Mouse (Mus musculus) CH12.LX (cell line): ENCODE data around the gene Tmem204. TPM values are rescaled to one million over a fixed set of nuclear protein-coding genes. Genes with fewer than 3 reads are reported as not detected.

Experiments used
- DNase-seq: peaks from one replicate; pipeline ENCODE4 v3.0.0-alpha.2; 2013; ENCODE audit errors: extremely low read depth
- H3K27ac ChIP-seq: 2 replicates; pipeline ENCODE4 v1.5.1; 2012; ENCODE audit warnings: low read depth, mild to moderate bottlenecking, control low read depth, moderate library complexity; ENCODE audit not compliant: insufficient read depth
- H3K27me3 ChIP-seq: replicated peaks from 2 replicates; pipeline ENCODE3; 2012; ENCODE audit warnings: inconsistent platforms
- H3K36me3 ChIP-seq, 2 experiments: replicated peaks in 1 of 2; 2 replicates each; pipeline versions ENCODE3 to v1.6.1; 2012; ENCODE audit warnings: inconsistent platforms in 1 of 2, low read length in 1 of 2, mild to moderate bottlenecking in 1 of 2, mixed read lengths in 1 of 2, moderate library complexity in 1 of 2; ENCODE audit not compliant: control insufficient read depth in 1 of 2, insufficient read depth in 1 of 2
- H3K4me1 ChIP-seq, 2 experiments: 2 replicates each; pipeline ENCODE4 v1.6.1; 2012; ENCODE audit warnings: inconsistent platforms in 1 of 2, moderate library complexity in 1 of 2; ENCODE audit not compliant: insufficient read depth in 2 of 2, control insufficient read depth in 1 of 2
- H3K4me2 ChIP-seq: 2 replicates; pipeline ENCODE4 v1.6.1; 2012; ENCODE audit warnings: low read depth, mild to moderate bottlenecking, control low read depth; ENCODE audit not compliant: poor library complexity, insufficient read depth, severe bottlenecking
- H3K4me3 ChIP-seq, 3 experiments: fragments of 150-350 bp in 1 of 3; sonication (generic) in 1 of 3; replicated peaks in 1 of 3; 2 replicates each; pipeline versions ENCODE3 to v1.5.1; 2011 to 2012; ENCODE audit warnings: low read depth in 2 of 3, low read length in 2 of 3, mild to moderate bottlenecking in 2 of 3, moderate library complexity in 2 of 3, control low read depth in 1 of 3, improper control_type of control experiment in 1 of 3, inconsistent platforms in 1 of 3, mixed read lengths in 1 of 3; ENCODE audit not compliant: poor library complexity in 1 of 3
- H3K79me2 ChIP-seq: replicated peaks from 2 replicates; pipeline ENCODE4 v1.6.1; 2012; ENCODE audit warnings: mild to moderate bottlenecking, moderate library complexity; ENCODE audit not compliant: control insufficient read depth, poor library complexity, insufficient read depth, severe bottlenecking; ENCODE audit errors: extremely low read depth
- H3K9ac ChIP-seq: 2 replicates; pipeline ENCODE4 v1.6.1; 2012; ENCODE audit warnings: low read depth, mild to moderate bottlenecking, control low read depth, moderate library complexity; ENCODE audit not compliant: insufficient read depth
- H3K9me3 ChIP-seq: replicated peaks from 2 replicates; pipeline ENCODE3; 2012; ENCODE audit warnings: low read length, inconsistent platforms, mixed read lengths
- BHLHE40 ChIP-seq: IDR thresholded peaks from 2 replicates; pipeline ENCODE4 v1.6.1; 2011; ENCODE audit warnings: mild to moderate bottlenecking, low read depth, low read length, improper control_type of control experiment
- CHD1 ChIP-seq: IDR thresholded peaks from 2 replicates; pipeline ENCODE4 v1.6.1; 2012; ENCODE audit warnings: low read depth, low read length, improper control_type of control experiment, inconsistent platforms
- E2F4 ChIP-seq: IDR thresholded peaks from 2 replicates; pipeline ENCODE4 v1.6.1; 2011; ENCODE audit warnings: low read depth, low read length, improper control_type of control experiment; ENCODE audit not compliant: insufficient replicate concordance
- ELF1 ChIP-seq: IDR thresholded peaks from 2 replicates; pipeline ENCODE4 v1.6.1; 2014; ENCODE audit warnings: low read depth, mild to moderate bottlenecking, inconsistent platforms, low read length, improper control_type of control experiment
- ETS1 ChIP-seq: conservative IDR thresholded peaks from 2 replicates; pipeline ENCODE4 v1.6.1; 2012; ENCODE audit warnings: low read depth, mild to moderate bottlenecking, inconsistent platforms, low read length, improper control_type of control experiment, moderate library complexity
- HCFC1 ChIP-seq: IDR thresholded peaks from 2 replicates; pipeline ENCODE4 v1.6.1; 2012; ENCODE audit warnings: low read depth, mild to moderate bottlenecking, inconsistent platforms, low read length, improper control_type of control experiment
- IRF4 ChIP-seq: IDR thresholded peaks from 2 replicates; pipeline ENCODE4 v1.6.1; 2014; ENCODE audit warnings: low read depth, mild to moderate bottlenecking, inconsistent platforms, low read length, improper control_type of control experiment
- KAT2A ChIP-seq: IDR thresholded peaks from 2 replicates; pipeline ENCODE4 v1.6.1; 2012; ENCODE audit warnings: low read length, improper control_type of control experiment, inconsistent platforms; ENCODE audit not compliant: insufficient replicate concordance
- MAX ChIP-seq: IDR thresholded peaks from 2 replicates; pipeline ENCODE4 v1.6.1; 2011; ENCODE audit warnings: low read length, improper control_type of control experiment
- MAZ ChIP-seq: IDR thresholded peaks from 2 replicates; pipeline ENCODE4 v1.6.1; 2012; ENCODE audit warnings: low read depth, mild to moderate bottlenecking, inconsistent platforms, low read length, improper control_type of control experiment, moderate library complexity
- MYC ChIP-seq: IDR thresholded peaks from 2 replicates; pipeline ENCODE4 v1.6.1; 2011; ENCODE audit warnings: low read depth, mild to moderate bottlenecking, improper control_type of control experiment, low read length
- NELFE ChIP-seq: IDR thresholded peaks from 2 replicates; pipeline ENCODE4 v1.6.1; 2011; ENCODE audit warnings: low read depth, low read length, improper control_type of control experiment
- NRF1 ChIP-seq: IDR thresholded peaks from 2 replicates; pipeline ENCODE4 v1.6.1; 2014; ENCODE audit warnings: low read depth, mild to moderate bottlenecking, inconsistent platforms, low read length, improper control_type of control experiment, moderate library complexity
- PAX5 ChIP-seq: IDR thresholded peaks from 2 replicates; pipeline ENCODE4 v1.6.1; 2012; ENCODE audit warnings: low read length, inconsistent platforms, mixed read lengths
- POLR2A ChIP-seq: IDR thresholded peaks from 2 replicates; pipeline ENCODE4 v1.6.1; 2011; ENCODE audit warnings: low read depth, mild to moderate bottlenecking, improper control_type of control experiment, low read length
- POLR2AphosphoS2 ChIP-seq: IDR thresholded peaks from 2 replicates; pipeline ENCODE4 v1.6.1; 2011; ENCODE audit warnings: low read depth, low read length, improper control_type of control experiment
- RAD21 ChIP-seq: IDR thresholded peaks from 2 replicates; pipeline ENCODE4 v1.6.1; 2011; ENCODE audit warnings: low read depth, mild to moderate bottlenecking, low read length, improper control_type of control experiment, moderate library complexity
- RCOR1 ChIP-seq: conservative IDR thresholded peaks from 2 replicates; pipeline ENCODE4 v1.6.1; 2012; ENCODE audit warnings: low read depth, mild to moderate bottlenecking, inconsistent platforms, low read length, improper control_type of control experiment
- SMC3 ChIP-seq: IDR thresholded peaks from 2 replicates; pipeline ENCODE4 v1.6.1; 2011; ENCODE audit warnings: low read depth, low read length, improper control_type of control experiment
- UBTF ChIP-seq: IDR thresholded peaks from 2 replicates; pipeline ENCODE4 v1.6.1; 2012; ENCODE audit warnings: low read depth, mild to moderate bottlenecking, inconsistent platforms, low read length, improper control_type of control experiment, moderate library complexity
- USF1 ChIP-seq: IDR thresholded peaks from 2 replicates; pipeline ENCODE4 v1.6.1; 2014; ENCODE audit warnings: low read depth, mild to moderate bottlenecking, inconsistent platforms, low read length, improper control_type of control experiment
- USF2 ChIP-seq: conservative IDR thresholded peaks from 2 replicates; pipeline ENCODE4 v1.6.1; 2011; ENCODE audit warnings: low read depth, low read length, improper control_type of control experiment
- ZC3H11A ChIP-seq: IDR thresholded peaks from 2 replicates; pipeline ENCODE4 v1.6.1; 2012; ENCODE audit warnings: low read depth, mild to moderate bottlenecking, inconsistent platforms, low read length, improper control_type of control experiment
- ZKSCAN1 ChIP-seq: IDR thresholded peaks from 2 replicates; pipeline ENCODE4 v1.6.1; 2012; ENCODE audit warnings: low read depth, inconsistent platforms, low read length, improper control_type of control experiment, borderline replicate concordance
- dilution Hi-C: fragments of 300-500 bp; cut with MboI; formaldehyde crosslinking; loops from 2 replicates; pipeline ENCODE4 v1.14.3; 2020; ENCODE audit warnings: low sequenced_read_pairs; ENCODE audit not compliant: extremely low pct_unique_long_range_greater_than_20kb, extremely low pct_ligation_motif_present
- in situ Hi-C: fragments of 300-500 bp; cut with MboI; formaldehyde crosslinking; loops from 3 replicates; pipeline ENCODE4 v1.14.3; 2019; ENCODE audit warnings: low sequenced_read_pairs, low pct_ligation_motif_present, low pct_unique_long_range_greater_than_20kb, mixed read lengths
- polyA plus RNA-seq: library from polyadenylated mRNA; unstranded; fragments of >175 nt; gene quantifications from 2 replicates; pipeline ENCODE4 v1.2.1, GENCODE M21; 2012; ENCODE audit warnings: low read depth; ENCODE audit not compliant: insufficient read length
- total RNA-seq, 2 experiments: library from RNA; depleted of rRNA; stranded (reverse); fragments of 300-350 nt in 1 of 2; fragments of >200 nt in 1 of 2; gene quantifications; 2 replicates each; pipeline ENCODE4 v1.2.3; 2012 to 2014

Gene Tmem204
- total and polyA plus RNA-seq, 3 experiments = 1.9 TPM; not detected in 2

DNA sequence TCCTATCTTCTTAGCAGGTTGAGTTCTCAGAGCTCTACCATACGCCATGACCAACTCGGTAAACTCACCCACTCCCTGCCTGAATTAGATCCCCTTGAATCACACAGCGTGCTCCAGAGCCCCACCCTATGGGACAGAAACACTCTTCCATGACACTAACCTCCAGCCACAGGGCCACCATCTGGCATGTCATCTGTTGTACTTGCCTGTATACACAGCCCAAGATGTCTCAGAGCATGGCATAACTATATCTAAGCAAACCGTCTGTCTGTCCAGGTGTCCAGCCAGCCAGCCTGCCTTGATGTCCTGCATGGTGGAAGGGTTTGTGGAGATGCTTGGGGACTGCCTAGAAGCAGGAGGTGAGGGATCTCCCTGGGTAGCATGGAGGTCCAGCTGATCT is 6.5 kb downstream of the Tmem204 start:
- dilution Hi-C loops (no loop called here), in situ Hi-C loops (no loop called here)
- no peak overlapping the region for H3K9ac ChIP-seq
- H3K27me3 ChIP-seq = no peaks in the 10 kb centered on the region
- H3K9me3 ChIP-seq = no peaks in the 10 kb centered on the region
- no peak overlapping the region for H3K4me3 ChIP-seq
- peaks cover 15 to 89% of the 10 kb centered on the region in 2 experiments for H3K36me3 ChIP-seq
- no peaks in the 10 kb centered on the region for H3K79me2 ChIP-seq
- DNase-seq = no peak
- H3K4me2 ChIP-seq = no peak overlapping the region
- no peak overlapping the region for H3K27ac ChIP-seq
- 0 out of 4 replicates have a peak, but pooled peaks cover 0 to 4% of the 10 kb centered on the region in 2 experiments for H3K4me1 ChIP-seq
- no peak for TF ChIP-seq ZKSCAN1
- no peak for TF ChIP-seq RAD21
- no peak for TF ChIP-seq E2F4
- no peak for TF ChIP-seq MAX
- TF ChIP-seq BHLHE40 = no peak
- TF ChIP-seq NRF1 = no peak
- no peak for TF ChIP-seq IRF4
- no peak for TF ChIP-seq ELF1
- no peak for TF ChIP-seq POLR2AphosphoS2

DNA sequence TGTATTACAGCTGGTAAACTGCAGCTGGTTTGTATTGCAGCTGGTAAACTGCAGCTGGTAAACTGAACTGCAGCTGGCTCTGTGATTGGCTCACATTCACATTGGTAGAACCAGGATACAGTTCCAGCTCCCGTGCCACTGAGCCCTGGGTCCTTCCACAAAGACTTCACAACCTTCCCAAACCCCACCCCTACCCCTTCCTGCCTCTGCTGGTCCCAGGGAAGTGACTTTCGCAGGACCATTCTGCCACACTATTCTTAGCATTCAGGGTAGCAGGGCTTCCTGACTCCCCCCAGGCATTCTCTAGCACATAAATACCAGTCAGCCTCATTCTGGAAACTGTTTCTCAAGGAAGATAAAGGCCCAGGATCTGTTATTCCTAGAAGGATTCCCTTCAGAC is 14.7 kb downstream of the Tmem204 start:
- no peak overlapping the region for H3K4me2 ChIP-seq
- no peak for DNase-seq
- in situ Hi-C loops = no loop called here
- H3K27ac ChIP-seq = no peak overlapping the region
- no peak overlapping the region for H3K4me3 ChIP-seq
- no peaks in the 10 kb centered on the region for H3K9me3 ChIP-seq
- dilution Hi-C loops = no loop called here
- H3K36me3 ChIP-seq = peaks cover 27 to 92% of the 10 kb centered on the region in 2 experiments
- H3K27me3 ChIP-seq = no peaks in the 10 kb centered on the region
- no peaks in the 10 kb centered on the region for H3K79me2 ChIP-seq
- TF ChIP-seq POLR2A = no peak
- no peak for TF ChIP-seq ETS1
- TF ChIP-seq MAZ = no peak
- TF ChIP-seq HCFC1 = no peak
- TF ChIP-seq USF2 = no peak
- no peak for TF ChIP-seq UBTF
- no peak for TF ChIP-seq IRF4
- peaks cover 0 to 21% of the 10 kb centered on the region in 2 experiments; a peak in 3 of 4 replicates for H3K4me1 ChIP-seq
- no peak overlapping the region for H3K9ac ChIP-seq

DNA sequence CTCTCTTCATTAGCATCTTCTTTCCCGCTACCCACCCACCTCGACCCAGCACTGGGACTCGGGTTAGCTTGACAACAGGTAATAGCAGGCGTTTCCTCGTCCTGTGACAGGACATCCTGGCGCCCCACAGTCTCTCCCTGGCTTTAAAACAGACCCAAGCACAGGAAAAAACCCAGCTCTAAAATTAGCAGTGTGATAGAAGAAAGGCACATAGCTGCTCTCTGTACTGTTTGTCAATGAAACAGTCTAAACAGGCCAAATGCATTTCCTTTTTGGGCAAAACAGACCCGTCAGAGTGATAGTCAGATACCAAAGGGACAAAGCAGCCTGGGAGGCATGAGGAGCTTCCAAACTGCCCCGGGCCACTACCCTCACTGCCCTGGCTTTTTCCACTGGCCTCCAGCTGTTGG is 15.9 kb downstream of the Tmem204 start:
- TF ChIP-seq USF2 = no peak
- no peak for TF ChIP-seq MYC
- no peak for TF ChIP-seq E2F4
- no peak for TF ChIP-seq RCOR1
- TF ChIP-seq POLR2A = no peak
- no peak for TF ChIP-seq PAX5
- no peak for TF ChIP-seq HCFC1
- TF ChIP-seq POLR2AphosphoS2 = no peak
- no peak for TF ChIP-seq KAT2A
- no peak for TF ChIP-seq CHD1
- no peak for TF ChIP-seq IRF4
- no peak for TF ChIP-seq ZC3H11A
- no peak for TF ChIP-seq SMC3
- TF ChIP-seq ETS1 = no peak
- no peak for TF ChIP-seq RAD21
- no peak for TF ChIP-seq NELFE
- no peak for TF ChIP-seq USF1
- TF ChIP-seq NRF1 = no peak
- in situ Hi-C loops (no loop called here), dilution Hi-C loops (no loop called here)
- Histone ChIP-seq H3K9me3 (no peaks in the 10 kb centered on the region), H3K36me3 (peaks cover 26 to 94% of the 10 kb centered on the region in 2 experiments), H3K27me3 (no peaks in the 10 kb centered on the region), H3K27ac (no peak overlapping the region), H3K9ac (no peak overlapping the region), H3K4me1 (peaks cover 5 to 28% of the 10 kb centered on the region in 2 experiments; a peak in 3 of 4 replicates), H3K79me2 (no peaks in the 10 kb centered on the region), H3K4me2 (no peak overlapping the region), H3K4me3 (no peak overlapping the region)
- no peak for DNase-seq
